9 mouse cellular contexts compared by ENCODE assay signal in the genomic region with DNA sequence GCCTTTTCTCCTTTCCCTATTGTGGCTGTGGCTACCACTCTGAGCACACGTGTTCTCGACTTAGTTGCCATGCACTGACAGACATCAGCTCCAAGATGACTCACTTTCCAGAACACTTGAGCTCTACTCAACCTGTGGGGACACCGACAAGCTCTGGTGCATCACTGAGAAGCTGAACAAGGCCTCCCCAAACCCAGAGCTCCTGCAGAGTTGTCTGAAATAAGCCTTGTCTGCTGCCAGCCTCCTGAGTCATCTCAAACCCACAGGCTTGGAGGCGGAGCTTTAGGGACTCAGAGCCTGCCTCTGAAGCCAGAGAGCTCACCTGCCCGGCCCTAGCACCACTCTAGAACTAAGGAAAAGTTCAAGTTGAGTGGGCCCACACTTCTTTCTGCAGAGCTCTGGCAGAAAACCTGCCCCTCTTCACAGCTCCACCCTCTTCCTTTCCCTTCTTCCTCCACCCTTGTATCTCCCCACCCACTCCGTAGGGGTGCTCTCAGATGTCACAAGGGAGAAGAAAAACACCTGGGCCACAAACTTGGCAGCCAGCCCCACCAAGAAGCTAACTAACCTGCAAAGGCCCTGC. TPM values are rescaled to one million over a fixed set of nuclear protein-coding genes. Genes with fewer than 3 reads are reported as not detected.
DNase-seq lines count a peak whose midpoint lies in the region; ATAC-seq lines count a peak whose summit lies in the region.
"Had no signal": no experiment of that assay in that cellular context is flagged by ENCODE, and none has a peak within 500 bp of the region (broad histone marks: within the 10 kb centered on the region; RNA-seq: fewer than 3 reads in every experiment).

No protein-coding gene starts in this region.

- H3K9ac ChIP-seq in liver, embryonic 11.5 days (ENCODE audit: low read depth, low read length) = no peak overlapping the region
- H3K9ac ChIP-seq: hindbrain, embryonic 15.5 days had no signal

- 45% methylated on average over 6 of the region's 6 CpGs for WGBS in liver, embryonic 11.5 days

- no peaks in the 10 kb centered on the region for H3K27me3 ChIP-seq in splenic B cell, adult 2 months (ENCODE audit: control insufficient read depth, insufficient read depth, low read length, poor library complexity, severe bottlenecking)
- no peaks in the 10 kb centered on the region for H3K27me3 ChIP-seq in liver, embryonic 11.5 days (replicated peaks; ENCODE audit: control insufficient read depth, insufficient read depth, low read length)
- H3K27me3 ChIP-seq: hindbrain, embryonic 15.5 days had no signal

- no peak overlapping the region for H3K4me2 ChIP-seq in liver, embryonic 11.5 days
- H3K4me2 ChIP-seq: hindbrain, embryonic 15.5 days had no signal

- no peak for DNase-seq in frontal cortex, postnatal 25 days (ENCODE audit: low spot score in 2 of 2)
- DNase-seq in cerebellum, postnatal 25 days = peak; percentile 76 to 83
- peak; percentile 80 to 86 for DNase-seq in kidney, postnatal 25 days
- DNase-seq in splenic B cell, adult 2 months (ENCODE audit: low read depth, low spot score) = peak; percentile 70
- no peak for DNase-seq in heart, postnatal 4 days
- DNase-seq in liver, embryonic 11.5 days (ENCODE audit: low spot score) = no peak

- H3K27ac ChIP-seq in liver, embryonic 11.5 days (ENCODE audit: low read depth, low read length) = no peak overlapping the region
- H3K27ac ChIP-seq: hindbrain, embryonic 15.5 days had no signal

- no peak overlapping the region for H3K4me3 ChIP-seq in liver, embryonic 11.5 days (ENCODE audit: low read depth, low read length)
- H3K4me3 ChIP-seq: hindbrain, embryonic 15.5 days had no signal

- peaks cover 13% of the 10 kb centered on the region for H3K36me3 ChIP-seq in splenic B cell, adult 2 months (ENCODE audit: control insufficient read depth, insufficient read depth, low read length, poor library complexity, severe bottlenecking)
- H3K36me3 ChIP-seq in liver, embryonic 11.5 days (ENCODE audit: control insufficient read depth, insufficient read depth, low read length) = no peaks in the 10 kb centered on the region
- H3K36me3 ChIP-seq: hindbrain, embryonic 15.5 days had no signal

- ATAC-seq in frontal cortex, adult (ENCODE audit: low TSS enrichment) = peak; percentile 84
- ATAC-seq in CD4-positive, CD25-positive, alpha-beta regulatory T cell, adult 4 months = peak; percentile 90
- ATAC-seq in liver, embryonic 11.5 days (replicated peaks; ENCODE audit: low FRiP score) = no peak

- no peaks in the 10 kb centered on the region for H3K9me3 ChIP-seq in liver, embryonic 11.5 days (ENCODE audit: control insufficient read depth, low read length)
- H3K9me3 ChIP-seq: hindbrain, embryonic 15.5 days had no signal

- peaks cover 2% of the 10 kb centered on the region; the same call in 1 of the 2 replicates for H3K4me1 ChIP-seq in liver, embryonic 11.5 days (replicated peaks; ENCODE audit: control insufficient read depth, insufficient read depth, low read length)

RNA-seq across cellular contexts. Expression of gene Sorl1, which starts 15.6 kb away (rescaled TPM):
- 10 to 100 TPM; 26.9 to 33.5 TPM for polyA plus RNA-seq in CD4-positive, CD25-positive, alpha-beta regulatory T cell, adult 4 months (2017; shearing (Covaris generic))
- total RNA-seq in heart, postnatal 4 days (2021) = 1 to 10 TPM; 5.1 to 5.3 TPM
- 1.8 and 2.1 TPM in 2 replicates for polyA plus RNA-seq in liver, embryonic 11.5 days (2014; fragmentation: Nextera tagmentation; extraction: Ambion mirVana)

Comparison
In these comparisons a context has a peak if more than half of its experiments do, and no peak if none do; other contexts are left out.
1. DNase-seq: peak in cerebellum, postnatal 25 days (2 of 2), kidney, postnatal 25 days (2 of 2) and splenic B cell, adult 2 months (single experiment); none in frontal cortex, postnatal 25 days (0 of 2), heart, postnatal 4 days (single experiment) and liver, embryonic 11.5 days (single experiment).